Mouse (Mus musculus): ENCODE data around the gene Ranbp17. TPM values are rescaled to one million over a fixed set of nuclear protein-coding genes. Genes with fewer than 3 reads are reported as not detected.

The Ranbp17 gene
- polyA plus RNA-seq, 1 experiment from 2014 or later = 4.1 TPM

GRCm38 (mm10) chr11:33204966-33205365, 308.6 kb downstream of the Ranbp17 start:
- POLR2A ChIA-PET = no interaction called here
- CTCF ChIA-PET = no interaction called here
- DNase-seq (ENCODE audit: low read depth, low spot score) (no peak), ATAC-seq (no peak)
- H3K27me3 ChIP-seq = peaks cover 16% of the 10 kb centered on the region
- in situ Hi-C loops (cut with MboI; ENCODE audit: low pct_unique_long_range_greater_than_20kb) = no loop called here
- no peak for TF ChIP-seq CTCF (IDR thresholded peaks at IDR 0.05)

DNA sequence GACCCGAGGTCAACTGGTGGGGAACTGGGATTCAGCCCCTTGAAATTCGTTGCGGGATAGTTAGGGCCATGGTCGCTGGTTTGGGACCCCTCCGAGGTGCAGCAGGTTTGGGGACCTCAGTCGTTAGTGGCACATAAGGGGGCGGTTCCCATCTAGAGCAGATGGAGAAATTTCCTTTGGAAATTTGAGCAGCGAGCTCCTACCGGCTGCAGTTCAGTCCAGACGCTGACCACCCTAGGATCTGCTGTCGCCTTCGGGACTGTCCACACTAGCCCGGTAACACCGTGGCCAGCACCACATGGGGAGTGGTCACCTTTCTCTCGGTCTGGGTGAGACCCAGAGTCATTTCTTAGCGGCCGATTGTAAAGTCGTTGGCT, 309.2 kb downstream of the Ranbp17 start:
- peaks cover 19% of the 10 kb centered on the region for H3K27me3 ChIP-seq
- ATAC-seq (no peak), DNase-seq (ENCODE audit: low read depth, low spot score) (no peak)
- in situ Hi-C loops (cut with MboI; ENCODE audit: low pct_unique_long_range_greater_than_20kb) = no loop called here
- POLR2A ChIA-PET = no interaction called here
- CTCF ChIA-PET = no interaction called here
- TF ChIP-seq CTCF (IDR thresholded peaks at IDR 0.05) = no peak

GRCm38 (mm10) chr11:33203383-33204328, 309.9 kb downstream of the Ranbp17 start, which contains the start of gene Tlx3:
Tlx3 (minus strand) TSS chr11:33203589.
- POLR2A ChIA-PET = no interaction called here

GRCm38 (mm10) chr11:33202972-33203371, 310.6 kb downstream of the Ranbp17 start:
- in situ Hi-C loops (cut with MboI; ENCODE audit: low pct_unique_long_range_greater_than_20kb) = no loop called here
- ChIA-PET CTCF (no interaction called here), POLR2A (interaction anchor here (0.9 kb wide), 1 partner anchor 22 kb away, joined by 3 read pairs; no protein-coding TSS in a partner anchor)
- H3K27me3 ChIP-seq = peaks cover 19% of the 10 kb centered on the region
- TF ChIP-seq CTCF (IDR thresholded peaks at IDR 0.05) = no peak
- DNase-seq (ENCODE audit: low read depth, low spot score) (no peak), ATAC-seq (no peak)

More at GRCm38 (mm10) chr11:33203383-33204328, 309.9 kb downstream of the Ranbp17 start, which contains the start of gene Tlx3:
- ATAC-seq (no peak), DNase-seq (ENCODE audit: low read depth, low spot score) (no peak)
- peaks cover 19% of the 10 kb centered on the region for H3K27me3 ChIP-seq
- in situ Hi-C loops (cut with MboI; ENCODE audit: low pct_unique_long_range_greater_than_20kb) = no loop called here
- no peak for TF ChIP-seq CTCF (IDR thresholded peaks at IDR 0.05)
- CTCF ChIA-PET = no interaction called here

- no peak for TF ChIP-seq CTCF (IDR thresholded peaks at IDR 0.05)
- H3K27me3 ChIP-seq = peaks cover 19% of the 10 kb centered on the region
- ChIA-PET CTCF (no interaction called here), POLR2A (interaction anchor here (0.9 kb wide), 1 partner anchor 22 kb away, joined by 3 read pairs; no protein-coding TSS in a partner anchor)
- in situ Hi-C loops (cut with MboI; ENCODE audit: low pct_unique_long_range_greater_than_20kb) = no loop called here
- ATAC-seq (no peak), DNase-seq (ENCODE audit: low read depth, low spot score) (no peak)
Observed at GRCm38 (mm10) chr11:33202296-33202695, 311.2 kb downstream of the Ranbp17 start.

DNA sequence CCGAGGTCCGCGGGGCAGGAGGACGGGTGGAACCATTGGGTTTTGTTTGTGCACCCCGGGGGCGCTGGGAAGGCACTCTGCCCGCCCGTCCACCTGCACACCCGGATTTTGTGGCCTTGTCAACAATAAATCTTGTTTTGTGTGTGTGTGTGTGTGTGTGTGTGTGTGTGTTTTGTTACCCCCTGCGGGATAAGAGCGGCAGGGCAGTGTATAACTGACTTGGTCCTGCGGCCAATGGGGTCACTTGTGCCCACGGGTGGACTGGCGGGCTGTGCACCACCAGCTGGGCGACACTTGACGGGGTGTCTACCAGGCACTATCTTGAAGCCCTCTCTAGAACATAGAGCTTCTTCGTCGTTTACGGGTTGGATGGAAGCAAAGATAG, 311.9 kb downstream of the Ranbp17 start:
- ChIA-PET POLR2A (no interaction called here), CTCF (no interaction called here)
- TF ChIP-seq CTCF (IDR thresholded peaks at IDR 0.05) = no peak
- in situ Hi-C loops (cut with MboI; ENCODE audit: low pct_unique_long_range_greater_than_20kb) = no loop called here
- ATAC-seq = no peak
- DNase-seq (ENCODE audit: low read depth, low spot score) = no peak
- H3K27me3 ChIP-seq = peaks cover 19% of the 10 kb centered on the region

- DNase-seq (ENCODE audit: low read depth, low spot score) = no peak
- POLR2A ChIA-PET = no interaction called here
- ATAC-seq = no peak
- in situ Hi-C loops (cut with MboI; ENCODE audit: low pct_unique_long_range_greater_than_20kb) = no loop called here
- no peak for TF ChIP-seq CTCF (IDR thresholded peaks at IDR 0.05)
- CTCF ChIA-PET = no interaction called here
- peaks cover 19% of the 10 kb centered on the region for H3K27me3 ChIP-seq
Observed at GRCm38 (mm10) chr11:33200764-33201625, 312.6 kb downstream of the Ranbp17 start.

- TF ChIP-seq CTCF (IDR thresholded peaks at IDR 0.05) = no peak
- CTCF ChIA-PET = no interaction called here
Observed at GRCm38 (mm10) chr11:33199906-33200763, 313.4 kb downstream of the Ranbp17 start.

GRCm38 (mm10) chr11:33199117-33199514, 314.4 kb downstream of the Ranbp17 start:
- ChIA-PET POLR2A (no interaction called here), CTCF (no interaction called here)
- peaks cover 25% of the 10 kb centered on the region for H3K27me3 ChIP-seq
- DNase-seq (ENCODE audit: low read depth, low spot score) (no peak), ATAC-seq (no peak)
- in situ Hi-C loops (cut with MboI; ENCODE audit: low pct_unique_long_range_greater_than_20kb) = no loop called here
- TF ChIP-seq CTCF (IDR thresholded peaks at IDR 0.05) = no peak

More at GRCm38 (mm10) chr11:33199906-33200763, 313.4 kb downstream of the Ranbp17 start:
- POLR2A ChIA-PET = no interaction called here
- DNase-seq (ENCODE audit: low read depth, low spot score) (no peak), ATAC-seq (no peak)
- in situ Hi-C loops (cut with MboI; ENCODE audit: low pct_unique_long_range_greater_than_20kb) = no loop called here
- peaks cover 20% of the 10 kb centered on the region for H3K27me3 ChIP-seq
